Mouse (Mus musculus) urinary bladder, postnatal 10 days (tissue): ENCODE data around the gene Hdx.

Source experiments
- DNase-seq: peaks from one replicate; pipeline ENCODE4 v3.0.0; 2022; ENCODE audit warnings: low spot score

Hdx gene

DNA sequence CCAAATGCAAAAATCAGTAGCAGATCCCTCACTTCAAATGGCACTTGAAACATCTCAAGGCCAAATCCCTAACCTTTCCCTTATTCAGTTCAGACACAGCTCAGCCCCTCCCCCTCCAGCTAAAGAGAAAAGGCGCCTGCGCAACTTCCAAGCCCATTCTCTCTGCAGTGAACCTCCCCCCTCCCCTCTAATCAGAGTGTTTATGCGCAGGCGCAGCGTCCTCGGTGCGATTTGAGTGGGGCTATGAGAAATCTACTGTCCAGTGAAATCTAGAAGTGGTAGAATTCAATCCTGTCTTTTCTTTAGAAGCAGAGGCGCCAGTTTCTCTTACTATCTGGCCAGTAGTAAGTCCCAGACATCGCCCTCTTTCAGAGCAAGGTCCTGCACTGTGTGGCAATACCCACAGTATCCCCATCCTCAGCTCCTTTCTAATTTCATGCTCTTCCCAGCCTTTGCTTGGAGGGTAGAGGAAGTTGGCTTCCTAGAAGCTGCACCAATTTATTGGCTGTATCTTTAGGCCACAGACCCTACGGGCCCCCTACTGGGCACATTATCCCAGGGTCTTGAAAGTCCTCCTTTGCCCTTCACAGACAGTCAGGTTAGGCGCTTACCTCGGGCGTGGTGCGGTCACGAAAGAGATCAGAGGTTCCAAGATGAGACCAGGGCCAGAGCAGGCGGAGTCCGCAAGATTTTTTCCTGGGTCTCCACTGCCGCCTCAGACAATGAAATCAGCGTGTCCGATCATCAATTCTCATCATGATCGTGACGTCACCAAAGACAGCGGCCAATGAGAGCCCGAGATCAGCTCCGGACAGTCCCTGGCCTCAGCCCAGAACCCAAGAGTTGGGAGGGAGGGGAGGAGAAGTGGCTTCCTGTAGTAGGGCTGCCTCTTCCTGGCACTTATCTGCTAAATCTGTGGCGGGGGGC, at the start of gene Hdx:
Gene Hdx, minus strand, starts transcription at position 724 of the 927 bp plus-strand sequence.
- DNase-seq: no peak

DNA sequence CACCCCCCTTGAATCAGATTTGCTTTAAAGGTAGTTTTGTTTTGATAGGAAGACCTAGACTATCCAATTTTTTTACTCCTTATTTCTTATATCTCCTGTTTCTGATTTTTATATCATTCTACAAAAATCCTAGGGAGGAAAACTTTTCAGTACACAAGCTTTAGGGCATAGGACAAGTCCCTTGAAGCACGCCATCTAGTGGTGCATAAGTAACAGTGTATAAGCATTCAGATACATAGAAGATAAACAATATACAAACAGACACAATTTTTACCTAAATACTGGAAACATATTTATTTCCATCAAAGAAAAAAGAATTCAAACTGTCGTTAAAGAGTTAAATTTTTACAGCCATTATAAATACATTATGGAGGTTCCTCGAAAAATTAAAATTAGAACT, 11.2 kb downstream of the Hdx start:
- DNase-seq: no peak

DNA sequence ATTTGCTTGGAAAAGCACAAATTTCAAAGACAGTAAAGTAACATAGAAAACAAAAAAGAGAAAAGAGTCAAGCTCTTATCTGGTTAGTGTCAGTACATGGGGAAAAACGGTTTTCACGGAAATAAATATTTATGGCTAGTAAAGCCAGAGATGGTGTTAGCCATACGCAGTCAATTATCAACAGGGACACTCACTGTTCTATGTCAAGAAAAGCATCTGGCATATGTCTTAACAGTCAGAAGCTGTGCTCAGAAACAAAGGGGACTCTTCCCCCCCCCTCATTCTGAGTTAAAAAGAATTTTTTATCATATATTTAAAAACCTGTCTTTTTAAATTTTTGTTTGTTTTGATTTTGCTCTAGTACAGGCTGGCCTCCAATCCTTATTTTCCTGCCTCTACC, 25.2 kb downstream of the Hdx start:
- DNase-seq: no peak

DNA sequence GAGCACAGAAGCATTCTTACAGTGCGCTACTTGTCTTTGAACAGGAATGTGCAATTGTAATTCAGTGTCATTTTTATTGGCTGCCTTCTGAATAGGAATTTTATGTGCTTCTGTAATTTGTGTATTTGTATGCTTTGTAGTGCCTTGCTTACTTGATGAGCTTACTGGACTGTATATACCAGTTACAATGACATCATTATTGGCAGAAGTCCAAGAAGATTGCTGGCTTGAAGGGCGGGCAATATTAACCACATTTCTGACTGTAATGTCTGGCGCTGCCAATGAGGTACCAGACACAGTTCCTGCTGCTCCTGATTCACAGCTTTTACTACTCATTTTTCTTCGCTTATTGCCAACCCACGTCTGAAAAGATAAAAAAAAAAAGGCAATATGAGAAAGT, 36.5 kb downstream of the Hdx start:
- no peak for DNase-seq

GRCm38 (mm10) chrX:111658671-111659070, 38.2 kb downstream of the Hdx start:
- no peak for DNase-seq

- DNase-seq: no peak
Measured at GRCm38 (mm10) chrX:111644945-111645344, 51.9 kb downstream of the Hdx start.

DNA sequence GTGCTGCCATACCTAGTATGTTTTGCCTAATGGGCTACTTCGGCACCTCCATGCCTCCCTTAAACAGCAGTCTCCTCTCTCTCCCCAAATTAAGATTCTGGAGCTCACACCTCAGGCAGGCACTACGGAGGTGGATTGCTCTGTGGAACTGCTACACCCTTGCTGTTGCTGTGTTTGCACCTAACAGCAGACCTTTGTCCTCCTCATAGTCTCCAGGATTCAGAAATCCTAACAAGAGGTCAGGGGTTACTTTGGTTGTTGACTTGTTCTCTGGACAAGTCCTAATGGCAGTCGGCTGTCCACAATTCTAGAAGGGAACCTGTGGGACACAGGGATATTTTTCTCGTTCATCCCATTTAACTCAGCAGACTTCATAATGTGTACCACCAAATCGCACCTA, 56.3 kb downstream of the Hdx start:
- DNase-seq: no peak

- DNase-seq: no peak
Measured at GRCm38 (mm10) chrX:111597631-111598161, 99.2 kb downstream of the Hdx start.

GRCm38 (mm10) chrX:111587616-111588015, 109.3 kb downstream of the Hdx start:
- DNase-seq: no peak

DNA sequence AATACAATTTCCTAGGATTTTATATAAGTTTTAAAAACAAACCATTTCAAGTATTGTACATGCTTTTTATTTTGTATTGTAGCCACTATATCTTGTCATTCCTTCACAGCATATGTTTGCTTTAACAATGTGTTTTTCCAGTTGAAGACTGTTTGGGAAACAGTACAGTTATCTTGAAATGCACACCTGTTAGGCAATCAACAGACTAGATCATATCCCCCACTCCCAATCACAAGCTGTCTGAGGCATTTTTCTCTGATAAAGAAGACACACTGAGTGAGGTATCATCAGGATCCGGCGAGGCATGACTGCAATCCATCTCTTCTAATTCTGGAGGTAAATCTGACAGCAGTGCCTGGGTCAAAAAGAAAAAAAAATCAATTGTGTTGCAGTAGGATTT, 119.8 kb downstream of the Hdx start:
- DNase-seq: no peak

DNA sequence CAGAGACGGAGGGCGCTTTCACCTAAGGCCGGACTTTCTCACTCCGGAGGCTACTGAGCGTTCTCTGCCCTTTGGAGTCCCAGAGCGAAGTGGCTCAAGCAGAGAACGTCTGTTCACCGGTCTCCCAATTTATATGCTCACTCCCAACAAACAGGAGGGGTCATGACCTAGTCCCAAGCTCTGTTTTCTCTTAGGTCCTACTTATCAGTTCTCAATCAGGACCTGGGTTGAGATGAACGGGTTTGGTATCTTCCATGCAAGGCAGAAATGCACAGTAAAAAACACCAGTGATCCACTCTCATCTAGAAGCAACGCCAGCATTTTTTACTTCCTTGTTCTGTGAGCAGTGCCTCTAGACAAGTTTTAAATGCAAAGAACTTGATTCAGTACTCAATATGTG, 159.0 kb downstream of the Hdx start, which contains the start of gene Rps6ka6:
Gene Rps6ka6, minus strand, starts transcription at position 101 of the 400 bp plus-strand sequence.
- DNase-seq: no peak
